Mouse (Mus musculus): ENCODE measurements around the gene Scgb2b7. TPM values are rescaled to one million over a fixed set of nuclear protein-coding genes. Genes with fewer than 3 reads are reported as not detected.
"Not testable (repeated sequence)": the region's sequence is repeated elsewhere in the genome, so short reads cannot be mapped to it uniquely, and the experiment has no call there.

The Scgb2b7 gene
- not detected for polyA plus RNA-seq (2012; fragmentation: generic; extraction: Trizol)

DNA sequence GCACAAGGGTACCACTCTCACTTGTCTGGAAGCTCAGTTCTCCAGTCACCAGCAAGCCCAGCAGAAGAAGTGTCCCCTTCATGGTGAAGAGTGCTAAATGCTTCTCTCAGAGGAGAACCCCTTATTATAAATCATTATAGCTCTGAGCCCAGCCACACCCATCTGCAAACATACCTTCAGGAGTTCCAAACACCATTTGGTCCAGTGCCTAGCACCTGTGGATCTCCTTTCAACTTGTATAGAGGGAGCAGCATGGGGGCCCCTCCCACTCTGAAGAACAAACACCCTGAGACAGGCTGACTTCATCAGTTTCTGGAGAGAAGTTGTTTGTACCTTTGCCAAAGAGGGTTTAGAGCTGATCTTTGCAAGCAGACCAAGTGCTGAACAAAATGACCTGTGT lies at the start of gene Scgb2b7:
Gene Scgb2b7, minus strand, starts transcription at position 101 of the 400 bp plus-strand sequence.
- not testable (repeated sequence) for H3K4me3 ChIP-seq; H3K27me3 ChIP-seq (ENCODE audit: control insufficient read depth, insufficient read depth, insufficient read length); H3ac ChIP-seq (ENCODE audit: control insufficient read depth, insufficient read length); H3K4me2 ChIP-seq (ENCODE audit: low read depth); H3K79me2 ChIP-seq (ENCODE audit: control insufficient read depth, insufficient read depth); H3K36me3 ChIP-seq (ENCODE audit: control insufficient read depth, insufficient read depth)

DNA sequence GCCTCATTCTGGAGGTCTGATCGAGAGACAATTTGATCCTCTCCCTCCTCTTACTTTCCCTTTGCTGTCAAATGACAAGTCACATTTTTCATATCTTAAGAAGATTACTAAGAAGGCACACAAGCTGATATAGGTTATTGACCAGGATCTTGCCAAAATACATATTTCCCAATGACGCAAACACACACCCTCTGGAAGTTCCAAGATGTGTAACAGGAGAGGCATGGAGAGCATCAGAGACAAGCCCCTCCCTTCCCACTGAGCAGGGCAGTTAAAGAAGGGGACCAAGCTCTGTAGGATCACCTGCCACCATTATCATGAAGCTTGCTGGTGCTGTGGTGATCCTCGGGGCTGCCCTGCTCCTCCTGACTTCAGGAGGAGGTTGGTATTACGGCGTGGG lies 6.8 kb upstream of the Scgb2b7 start, which contains the start of gene Scgb1b7:
Gene Scgb1b7, plus strand, starts transcription at position 301 of the 400 bp plus-strand sequence.
- H3ac ChIP-seq (ENCODE audit: control insufficient read depth, insufficient read length); H3K27me3 ChIP-seq (ENCODE audit: control insufficient read depth, insufficient read depth, insufficient read length); H3K4me2 ChIP-seq (ENCODE audit: low read depth); H3K79me2 ChIP-seq (ENCODE audit: control insufficient read depth, insufficient read depth); H3K36me3 ChIP-seq (ENCODE audit: control insufficient read depth, insufficient read depth); H3K4me3 ChIP-seq: not testable (repeated sequence)

Other genes starting within 250 kb of the Scgb2b7 start
- gene Scgb1b7, start 6.9 kb upstream of the Scgb2b7 start, polyA plus RNA-seq (2012; fragmentation: generic; extraction: Trizol) = not detected

All from myocyte (in vitro differentiated cells).